Mouse (Mus musculus) heart, postnatal 0 days (tissue): ENCODE measurements around the gene Uhrf1.

Experiments
- CTCF ChIP-seq: IDR thresholded peaks from 2 replicates; pipeline ENCODE4 v1.5.1; 2016; ENCODE audit warnings: antibody characterized with exemption, control low read depth, low read depth
- EP300 ChIP-seq: IDR thresholded peaks from 2 replicates; pipeline ENCODE4 v1.6.1; 2016; ENCODE audit warnings: antibody characterized with exemption, low read depth

DNA sequence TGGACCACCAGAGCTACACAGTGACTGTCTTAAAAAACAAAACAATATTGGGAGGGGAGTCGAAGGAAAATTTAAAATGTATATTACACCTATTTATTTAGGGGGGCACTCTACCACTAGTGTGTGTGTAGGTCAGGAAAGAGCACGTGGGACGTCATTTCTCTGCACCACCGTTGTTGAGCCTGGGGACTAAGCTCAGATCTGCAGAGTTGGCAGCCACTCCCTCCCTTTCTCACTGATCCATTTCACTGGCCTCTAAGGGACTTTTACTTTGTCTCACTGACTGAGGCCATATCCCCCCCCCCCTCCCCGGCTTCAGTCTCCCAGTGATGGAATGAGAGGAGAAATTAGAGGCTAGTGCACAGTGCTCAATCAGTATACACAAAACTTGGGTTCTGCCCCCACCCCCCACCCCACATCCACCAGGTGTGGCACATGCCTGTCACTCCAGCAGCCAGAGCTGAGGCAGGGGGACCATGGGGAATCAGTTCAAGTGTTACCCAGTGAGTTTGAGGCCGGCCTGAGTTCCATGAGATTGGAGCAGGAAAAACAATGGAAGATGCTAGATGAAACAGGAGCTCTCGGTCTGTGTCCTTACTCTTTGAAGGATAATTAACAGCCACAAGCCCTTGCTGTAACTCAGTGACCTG, 11.2 kb upstream of the Uhrf1 start:
- TF ChIP-seq CTCF (no peak), EP300 (no peak)
